Mouse (Mus musculus) heart, postnatal 0 days (tissue): ENCODE results near the gene Ccn2.

Experiments used
- CTCF ChIP-seq: IDR thresholded peaks from 2 replicates; pipeline ENCODE4 v1.5.1; 2016; ENCODE audit warnings: antibody characterized with exemption, control low read depth, low read depth
- EP300 ChIP-seq: IDR thresholded peaks from 2 replicates; pipeline ENCODE4 v1.6.1; 2016; ENCODE audit warnings: antibody characterized with exemption, low read depth

GRCm38 (mm10) chr10:24596869-24597339 is 1.7 kb downstream of the Ccn2 start:
- peak; percentile 22; the same call in 1 of the 2 replicates for TF ChIP-seq EP300
- no peak for TF ChIP-seq CTCF
